Mouse (Mus musculus) forebrain, embryonic 10.5 days (tissue): Measurements from ENCODE around the gene Bcan. TPM values are rescaled to one million over a fixed set of nuclear protein-coding genes. Genes with fewer than 3 reads are reported as not detected.

Source experiments
- DNase-seq: peaks from one replicate; pipeline ENCODE4 v3.0.0-alpha.2; 2017; ENCODE audit warnings: low spot score; ENCODE audit errors: extremely low spot score
- H3K27ac ChIP-seq: fragments of 300-500 bp; sonication (generic); 2 replicates; pipeline ENCODE4 v1.5.1; 2016; ENCODE audit warnings: mild to moderate bottlenecking
- H3K27me3 ChIP-seq: fragments of 300-500 bp; sonication (generic); 2 replicates; pipeline ENCODE4 v1.6.1; 2016; ENCODE audit warnings: mild to moderate bottlenecking; ENCODE audit not compliant: poor library complexity, severe bottlenecking
- H3K36me3 ChIP-seq: fragments of 300-500 bp; sonication (generic); replicated peaks from 2 replicates; pipeline ENCODE4 v1.6.1; 2016; ENCODE audit warnings: mild to moderate bottlenecking, moderate library complexity
- H3K4me1 ChIP-seq: fragments of 300-500 bp; sonication (generic); 2 replicates; pipeline ENCODE4 v1.6.1; 2016
- H3K4me3 ChIP-seq: fragments of 300-500 bp; sonication (generic); 2 replicates; pipeline ENCODE4 v1.5.1; 2016; ENCODE audit warnings: mild to moderate bottlenecking, moderate library complexity
- H3K9me3 ChIP-seq: fragments of 300-500 bp; sonication (generic); 2 replicates; pipeline ENCODE4 v1.6.1; 2016; ENCODE audit warnings: mild to moderate bottlenecking, moderate library complexity
- WGBS: fragments of 180-500 bp; shearing (Covaris S2); methylation state at CpG from one replicate; pipeline ENCODE4 v1.1.7; 2016; 5-methylcytosine and 5-hydroxymethylcytosine counted together
- polyA plus RNA-seq: library from polyadenylated mRNA; unstranded; fragments of >200 nt; fragmentation: Nextera tagmentation; extraction: Ambion mirVana; gene quantifications from 2 replicates; pipeline ENCODE4 v1.2.1, GENCODE M21; 2016

Gene Bcan
- polyA plus RNA-seq, 1 experiment from 2014 or later, result 0.17 TPM

- H3K27ac ChIP-seq, result peak overlapping the region; percentile 95
- WGBS, result 8% methylated on average over 4 of the region's 4 CpGs
- H3K9me3 ChIP-seq, result no peaks in the 10 kb centered on the region
- peak overlapping the region; percentile 76; the same call in 1 of the 2 replicates for H3K4me3 ChIP-seq
- DNase-seq, result no peak
- H3K36me3 ChIP-seq, result peaks cover 45% of the 10 kb centered on the region
- peaks cover 20% of the 10 kb centered on the region; the same call in 1 of the 2 replicates for H3K27me3 ChIP-seq
- peaks cover 67% of the 10 kb centered on the region for H3K4me1 ChIP-seq
Measured at GRCm38 (mm10) chr3:87944838-87945600, 55.0 kb downstream of the Bcan start.

- Histone ChIP-seq H3K4me1 (peaks cover 53% of the 10 kb centered on the region), H3K4me3 (no peak overlapping the region), H3K27me3 (peaks cover 19% of the 10 kb centered on the region; the same call in 1 of the 2 replicates), H3K36me3 (peaks cover 60% of the 10 kb centered on the region), H3K27ac (peak overlapping the region; percentile 95), H3K9me3 (no peaks in the 10 kb centered on the region)
- 89% methylated on average over 7 of the region's 7 CpGs for WGBS
- no peak for DNase-seq
Measured at GRCm38 (mm10) chr3:87943586-87943985, 56.4 kb downstream of the Bcan start.

- peaks cover 42% of the 10 kb centered on the region for H3K4me1 ChIP-seq
- 90% methylated on average over 2 of the region's 2 CpGs for WGBS
- H3K27ac ChIP-seq, result no peak overlapping the region
- H3K9me3 ChIP-seq, result no peaks in the 10 kb centered on the region
- H3K36me3 ChIP-seq, result peaks cover 71% of the 10 kb centered on the region
- no peak overlapping the region for H3K4me3 ChIP-seq
- no peak for DNase-seq
- H3K27me3 ChIP-seq, result peaks cover 14% of the 10 kb centered on the region; the same call in 1 of the 2 replicates
Measured at GRCm38 (mm10) chr3:87942471-87942870, 57.6 kb downstream of the Bcan start.

GRCm38 (mm10) chr3:87940611-87941010, 59.4 kb downstream of the Bcan start:
- H3K27me3 ChIP-seq, result no peaks in the 10 kb centered on the region
- H3K4me1 ChIP-seq, result peaks cover 30% of the 10 kb centered on the region
- H3K9me3 ChIP-seq, result no peaks in the 10 kb centered on the region
- H3K4me3 ChIP-seq, result no peak overlapping the region
- H3K36me3 ChIP-seq, result peaks cover 88% of the 10 kb centered on the region
- DNase-seq, result no peak
- WGBS, result 72% methylated on average over 5 of the region's 5 CpGs
- no peak overlapping the region for H3K27ac ChIP-seq

Other genes with a start within 250 kb of the Bcan start
- 0.38 and 0.46 TPM in 2 replicates for gene Ntrk1, start 205.1 kb downstream of the Bcan start, polyA plus RNA-seq
- 0.06 and 0.14 TPM in 2 replicates for gene Insrr, start 203.3 kb downstream of the Bcan start, polyA plus RNA-seq
- 10.7 and 11.2 TPM in 2 replicates for gene Pear1, start 175.9 kb downstream of the Bcan start, polyA plus RNA-seq
- 0.09 and 0.10 TPM in 2 replicates for gene Sh2d2a, start 153.5 kb downstream of the Bcan start, polyA plus RNA-seq
- gene Prcc, start 114.6 kb downstream of the Bcan start, polyA plus RNA-seq, result 16.9 and 17.3 TPM in 2 replicates
- gene Hdgf, start 93.9 kb downstream of the Bcan start, polyA plus RNA-seq, result 199 and 219 TPM in 2 replicates
- gene Mrpl24, start 80.7 kb downstream of the Bcan start, polyA plus RNA-seq, result 71.4 and 74.8 TPM in 2 replicates
- 87.7 and 88.3 TPM in 2 replicates for gene Isg20l2, start 69.9 kb downstream of the Bcan start, polyA plus RNA-seq
- gene Rrnad1, start 69.5 kb downstream of the Bcan start, polyA plus RNA-seq, result 19.1 and 22.8 TPM in 2 replicates
- 834 and 866 TPM in 2 replicates for gene Crabp2, start 51.6 kb downstream of the Bcan start, polyA plus RNA-seq
- gene Nes, start 29.2 kb downstream of the Bcan start, polyA plus RNA-seq, result 81.2 and 86.9 TPM in 2 replicates
- gene Hapln2, start 27.4 kb upstream of the Bcan start, polyA plus RNA-seq, result not detected in 2 replicates
- gene Gpatch4, start 42.9 kb upstream of the Bcan start, polyA plus RNA-seq, result 52.4 and 54.5 TPM in 2 replicates
- gene Naxe, start 58.3 kb upstream of the Bcan start, polyA plus RNA-seq, result 125 and 134 TPM in 2 replicates
- gene Ttc24, start 78.1 kb upstream of the Bcan start, polyA plus RNA-seq, result not detected in 2 replicates
- 30.3 and 30.4 TPM in 2 replicates for gene Iqgap3, start 81.7 kb upstream of the Bcan start, polyA plus RNA-seq
- gene Mef2d, start 142.1 kb upstream of the Bcan start, polyA plus RNA-seq, result 9.4 and 11.1 TPM in 2 replicates